Mouse (Mus musculus): ENCODE results near the gene Cspg4.

Cspg4 gene

DNA sequence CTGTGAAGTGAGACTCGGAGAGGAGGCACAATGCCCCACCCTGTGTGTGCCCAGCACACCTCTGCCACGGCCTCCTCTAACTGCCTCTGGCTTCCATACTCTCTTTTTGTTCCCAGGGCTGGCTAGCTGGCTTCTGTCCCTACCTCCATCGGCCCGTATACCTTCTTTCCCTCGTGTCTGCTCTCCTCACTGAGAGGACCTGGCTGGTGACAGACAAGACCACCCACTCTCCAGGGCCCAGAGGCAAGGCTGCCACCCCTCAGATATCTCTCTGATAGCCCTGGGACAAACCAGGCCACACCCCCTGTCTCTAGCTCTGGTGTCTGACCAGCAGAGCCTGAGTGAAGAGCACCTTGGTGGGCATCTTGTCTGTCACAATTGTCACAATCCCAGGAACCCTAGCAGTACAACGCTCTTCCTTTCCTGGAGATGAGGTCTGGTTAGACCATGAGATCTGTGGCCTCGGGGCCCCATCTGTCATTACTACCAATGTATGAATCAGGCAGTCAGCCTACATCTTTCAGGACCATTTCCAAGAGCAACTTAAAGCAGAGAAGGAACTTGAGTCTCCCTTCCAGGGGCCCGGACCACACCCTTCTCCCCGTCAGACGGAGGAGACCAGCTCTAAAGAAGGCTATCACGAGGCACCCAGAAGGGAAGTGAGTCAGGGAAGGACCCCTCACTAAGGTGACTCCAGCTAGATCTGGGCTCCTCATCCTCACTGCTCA lies 1.0 kb downstream of the Cspg4 start:
- DNase-seq = no peak

DNA sequence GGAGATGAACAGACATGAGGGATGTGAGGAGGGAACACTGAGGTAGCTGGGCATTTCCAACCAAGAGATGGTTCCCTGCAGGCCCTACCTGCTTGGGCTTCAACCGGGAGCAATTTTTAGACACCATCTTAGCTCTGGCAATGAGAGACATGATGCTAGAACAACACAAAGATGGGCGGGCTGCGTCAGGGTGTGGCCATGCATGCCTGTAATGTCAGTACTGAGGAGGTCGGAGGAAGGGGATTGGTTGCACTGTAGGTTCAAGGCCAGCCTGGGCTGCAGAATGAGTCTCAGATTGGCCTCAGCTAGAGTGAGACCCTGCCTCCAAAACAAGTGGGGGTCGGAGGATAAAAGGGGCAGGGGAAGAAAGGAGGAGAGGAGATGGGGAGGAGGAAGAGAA lies 1.6 kb downstream of the Cspg4 start:
- no peak for DNase-seq

DNA sequence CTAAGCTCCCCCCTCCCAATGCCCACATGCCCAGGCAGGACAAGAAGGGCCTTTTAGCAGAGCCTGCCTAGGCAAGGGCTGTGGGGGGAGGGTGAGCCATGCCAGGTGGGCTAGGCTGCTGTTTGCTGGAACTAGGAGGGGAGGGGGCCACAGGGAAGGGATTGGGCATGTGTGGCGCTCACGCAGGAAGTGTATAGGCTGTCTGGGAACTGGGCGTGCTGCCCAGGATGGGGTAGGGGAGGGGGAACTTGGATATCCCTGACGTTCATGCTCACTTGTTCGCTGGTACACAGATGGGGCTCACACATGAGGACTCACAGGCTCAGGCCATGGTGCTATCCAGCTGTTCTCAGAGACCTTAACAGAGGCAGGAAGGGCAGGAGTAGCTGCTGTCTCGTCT lies 3.5 kb downstream of the Cspg4 start:
- DNase-seq = no peak

GRCm38 (mm10) chr9:56869552-56869951 lies 4.7 kb downstream of the Cspg4 start:
- no peak for DNase-seq

DNA sequence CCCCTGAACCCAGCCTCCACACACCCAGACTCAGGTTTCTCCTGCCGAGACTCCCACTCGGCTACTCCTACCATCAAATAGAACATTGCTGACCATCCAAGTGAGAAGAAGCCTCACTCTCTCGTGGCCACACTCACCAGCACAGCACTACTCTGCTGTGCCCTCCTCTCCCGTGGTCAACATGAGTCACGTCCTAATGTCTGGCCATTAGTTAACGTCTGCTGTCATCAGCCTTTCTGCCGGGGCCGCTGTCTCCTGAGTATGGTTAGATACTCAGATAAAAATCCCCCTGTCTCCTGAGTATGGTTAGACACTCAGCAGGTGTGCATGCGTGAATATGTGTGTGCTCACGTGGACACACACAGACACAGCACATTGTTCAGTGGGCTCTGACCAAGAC lies 5.9 kb downstream of the Cspg4 start:
- DNase-seq = no peak

DNA sequence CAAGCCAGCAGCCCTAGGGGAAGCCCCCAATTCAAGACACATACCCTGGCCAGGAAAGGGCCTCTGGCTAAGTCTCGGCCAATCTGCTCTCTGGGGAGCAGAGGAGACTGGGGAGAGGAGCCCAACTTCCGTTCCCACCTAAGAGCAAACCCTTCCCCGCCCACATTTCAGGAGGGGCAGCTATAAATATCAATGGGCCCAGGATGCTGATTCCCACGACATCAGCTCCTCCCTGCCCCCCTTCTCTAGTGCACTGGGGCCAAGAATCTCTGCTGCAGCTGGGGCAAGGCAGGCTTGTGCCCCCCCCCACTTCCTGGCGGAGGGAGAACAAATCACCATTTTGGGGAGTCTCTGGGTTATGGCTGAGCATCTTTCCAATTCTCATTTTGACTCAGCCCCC lies 6.4 kb downstream of the Cspg4 start:
- DNase-seq = no peak

DNA sequence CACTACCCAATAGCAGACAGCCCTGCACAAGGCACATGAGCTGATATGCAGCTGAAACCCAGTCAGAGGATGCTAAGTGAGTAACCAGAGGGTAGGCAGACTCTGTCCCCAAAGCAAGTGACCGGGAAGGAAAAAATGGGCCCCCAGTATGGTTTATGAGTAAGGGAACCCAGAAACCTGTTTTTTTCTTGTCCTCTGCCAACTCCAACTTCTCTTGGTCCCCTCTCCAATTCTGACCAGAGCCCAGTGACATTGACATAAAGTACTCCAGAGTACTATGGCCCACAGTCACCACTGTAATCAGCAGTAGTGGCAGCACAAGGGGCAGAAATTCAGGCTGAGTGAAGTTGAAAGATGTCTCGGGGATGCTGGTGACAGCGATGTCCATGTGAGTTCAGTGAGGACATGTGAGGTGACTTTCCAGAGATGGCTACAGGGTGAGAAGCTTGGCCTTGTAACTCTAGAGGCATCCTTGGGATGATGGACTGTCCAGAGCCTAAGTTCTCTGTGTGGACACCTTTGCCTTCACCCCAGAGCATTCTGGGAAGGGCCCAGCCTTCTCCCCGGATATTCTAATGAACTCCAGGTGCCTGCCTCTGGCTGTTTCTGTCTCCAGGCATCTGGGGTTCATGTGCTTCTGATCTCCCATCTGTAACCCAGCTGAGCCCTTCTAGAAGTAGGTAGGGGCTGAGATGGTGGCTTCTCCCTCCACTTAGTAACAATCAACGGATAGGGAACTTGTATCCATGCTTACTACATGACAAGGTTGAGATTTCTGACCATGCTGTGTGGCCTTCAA lies 7.5 kb downstream of the Cspg4 start:
- no peak for DNase-seq

DNA sequence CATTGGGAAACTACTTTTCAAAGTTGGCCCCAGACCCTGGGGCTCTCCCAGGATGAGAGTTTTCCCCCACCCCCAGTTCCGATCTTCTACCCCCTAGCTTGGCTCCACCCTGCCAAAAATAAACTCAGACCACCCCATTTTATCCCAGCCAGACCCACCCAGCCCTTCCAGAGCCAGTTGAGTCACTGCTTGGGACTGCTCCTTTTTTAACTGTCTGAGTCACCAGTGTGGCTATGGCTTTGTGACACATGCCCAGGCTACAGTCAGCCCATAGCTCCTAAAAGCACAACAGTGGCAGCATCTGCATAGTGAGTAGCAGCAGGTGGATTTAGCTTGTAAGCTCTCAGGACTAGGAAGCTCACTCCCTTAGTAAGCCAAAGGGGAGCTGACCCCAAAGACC lies 8.3 kb downstream of the Cspg4 start:
- DNase-seq = no peak

GRCm38 (mm10) chr9:56876784-56877183 lies 12.0 kb downstream of the Cspg4 start:
- no peak for DNase-seq

- DNase-seq = no peak
Measured at GRCm38 (mm10) chr9:56877284-56877683, 12.5 kb downstream of the Cspg4 start.

DNA sequence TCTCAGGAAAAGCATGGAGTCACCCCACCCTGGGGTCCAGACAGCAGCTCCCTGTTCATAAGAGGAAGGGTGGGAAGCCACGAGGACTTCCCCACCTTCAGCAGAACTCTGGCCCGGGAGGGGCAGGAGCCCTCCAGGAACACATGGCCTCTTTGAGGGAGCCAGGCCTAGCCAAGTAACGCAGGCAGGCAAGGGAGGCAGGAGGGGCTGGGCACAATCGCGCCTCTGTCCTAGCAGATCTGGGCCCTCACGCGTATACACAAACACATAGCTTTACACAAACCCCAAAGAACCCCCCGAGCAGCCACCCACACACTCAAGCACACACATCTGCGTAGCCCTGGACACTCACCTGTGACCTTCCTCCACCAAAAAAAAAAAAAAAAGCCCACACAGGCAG lies 16.0 kb downstream of the Cspg4 start:
- DNase-seq = no peak

GRCm38 (mm10) chr9:56881539-56882082 lies 16.8 kb downstream of the Cspg4 start:
- no peak for DNase-seq

GRCm38 (mm10) chr9:56882283-56882682 lies 17.4 kb downstream of the Cspg4 start:
- DNase-seq = no peak

- no peak for DNase-seq
Measured at GRCm38 (mm10) chr9:56882818-56883217, 18.0 kb downstream of the Cspg4 start.

GRCm38 (mm10) chr9:56883470-56883869 lies 18.6 kb downstream of the Cspg4 start:
- no peak for DNase-seq

- DNase-seq = no peak
Measured at GRCm38 (mm10) chr9:56884328-56884727, 19.5 kb downstream of the Cspg4 start.

DNA sequence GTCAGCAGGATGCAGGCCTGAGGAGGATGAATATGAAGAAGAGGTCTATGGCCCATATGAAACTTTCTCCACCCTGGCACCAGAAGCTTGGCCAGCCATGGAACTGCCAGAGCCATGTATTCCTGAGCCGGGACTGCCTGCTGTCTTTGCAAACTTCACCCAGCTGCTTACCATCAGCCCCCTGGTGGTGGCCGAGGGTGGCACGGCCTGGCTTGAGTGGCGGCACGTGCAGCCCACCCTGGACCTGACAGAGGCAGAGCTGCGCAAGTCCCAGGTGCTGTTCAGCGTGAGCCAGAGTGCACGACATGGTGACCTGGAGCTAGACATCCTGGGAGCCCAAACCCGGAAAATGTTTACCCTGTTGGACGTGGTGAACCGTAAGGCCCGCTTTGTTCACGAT lies 21.3 kb downstream of the Cspg4 start:
- no peak for DNase-seq

- DNase-seq = no peak
Measured at GRCm38 (mm10) chr9:56886601-56887000, 21.8 kb downstream of the Cspg4 start.

GRCm38 (mm10) chr9:56887581-56887980 lies 22.7 kb downstream of the Cspg4 start:
- no peak for DNase-seq

DNA sequence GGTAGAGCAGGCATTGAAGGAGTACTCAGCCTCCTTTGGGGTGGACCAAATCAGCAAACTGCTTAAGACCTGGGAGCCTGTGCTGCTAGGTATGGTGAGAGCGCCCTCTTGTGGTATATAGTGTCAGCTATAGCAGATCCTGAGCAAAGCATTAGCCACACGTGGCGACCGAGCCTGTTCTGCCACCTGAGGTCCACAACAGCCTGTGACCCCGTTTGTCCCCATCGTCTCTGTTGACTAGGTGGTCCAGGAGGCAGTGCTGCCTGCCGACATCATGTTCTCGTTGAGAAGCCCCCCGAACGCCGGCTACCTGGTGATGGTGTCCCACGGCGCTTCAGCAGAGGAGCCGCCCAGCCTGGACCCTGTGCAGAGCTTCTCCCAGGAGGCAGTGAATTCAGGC lies 25.0 kb downstream of the Cspg4 start:
- peak; percentile 83 for DNase-seq

DNA sequence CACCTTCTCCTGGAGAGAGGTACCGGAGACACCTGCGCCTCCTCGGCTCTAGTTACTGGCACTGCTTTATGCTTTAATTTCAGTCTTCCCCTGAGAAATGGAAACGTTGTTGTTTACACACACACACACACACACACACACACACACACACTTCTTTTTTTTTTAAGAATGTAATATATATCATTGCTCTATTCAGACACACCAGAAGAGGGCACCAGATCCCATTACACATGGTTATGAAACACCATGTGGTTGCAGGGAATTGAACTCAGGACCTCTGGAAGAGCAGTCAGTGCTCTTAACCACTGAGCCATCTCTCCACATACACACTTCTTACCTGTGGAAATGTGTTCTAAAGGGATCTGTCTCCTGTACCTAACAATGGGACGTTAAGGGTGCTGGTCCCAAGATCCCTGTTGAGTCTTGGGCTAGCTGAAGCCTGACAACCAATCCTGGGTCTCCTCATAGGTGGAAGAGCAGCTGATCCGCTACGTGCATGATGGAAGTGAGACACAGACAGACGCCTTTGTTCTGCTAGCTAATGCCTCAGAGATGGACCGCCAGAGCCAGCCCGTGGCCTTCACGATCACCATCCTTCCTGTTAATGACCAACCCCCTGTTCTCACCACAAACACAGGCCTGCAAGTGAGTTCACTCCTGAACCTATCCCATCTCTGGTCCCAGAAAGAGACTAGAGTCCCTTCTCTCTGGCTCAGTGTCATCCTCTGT lies 25.9 kb downstream of the Cspg4 start:
- no peak for DNase-seq

DNA sequence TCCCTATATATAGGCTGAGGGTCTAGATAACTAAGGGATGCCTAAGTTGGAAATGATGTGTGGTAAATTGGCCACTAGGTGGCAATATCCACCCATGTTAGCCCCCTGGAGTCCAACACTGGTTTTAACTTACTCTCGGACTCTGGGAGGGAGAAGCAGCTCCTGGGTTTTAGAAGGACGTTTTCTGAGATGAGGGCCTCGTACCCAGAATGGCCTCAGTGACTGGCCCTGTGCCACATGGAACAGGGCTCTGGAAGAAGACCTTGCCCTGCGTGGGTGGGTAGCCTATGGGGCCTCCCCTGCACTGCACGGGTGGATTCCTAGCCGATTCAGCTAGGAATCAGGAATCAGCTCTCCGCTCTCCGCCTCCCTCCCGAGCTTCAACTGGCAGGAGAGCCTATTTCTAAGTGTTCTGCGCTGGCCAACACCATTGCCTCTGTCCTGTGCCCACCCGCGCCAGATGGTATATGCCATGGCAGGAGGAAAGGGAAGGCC lies 26.7 kb downstream of the Cspg4 start:
- DNase-seq = peak; percentile 81

- no peak for DNase-seq
Measured at GRCm38 (mm10) chr9:56892111-56892510, 27.3 kb downstream of the Cspg4 start.
